ENCODE assay signal across 16 mouse cellular contexts in the genomic region with DNA sequence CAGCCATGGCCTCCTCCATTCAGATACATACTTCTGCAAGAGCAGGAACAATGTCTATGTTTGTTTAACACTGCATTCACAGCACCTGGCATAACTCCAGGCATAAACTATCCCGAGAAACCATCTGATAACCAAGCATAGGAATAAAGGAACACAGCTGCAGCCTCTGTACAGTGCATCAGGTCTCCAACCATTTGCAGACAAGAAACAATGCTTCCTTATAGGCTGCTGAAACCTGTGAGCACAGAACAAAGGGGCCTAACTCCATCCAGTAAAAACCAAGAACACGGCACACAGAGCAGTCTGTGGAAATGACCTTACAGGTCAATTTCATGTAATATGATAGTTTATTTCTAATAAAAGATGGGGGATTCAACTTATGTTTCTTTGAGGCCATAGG. TPM values are rescaled to one million over a fixed set of nuclear protein-coding genes. Genes with fewer than 3 reads are reported as not detected.
DNase-seq lines count a peak whose midpoint lies in the region.
"Had no signal": no experiment of that assay in that cellular context is flagged by ENCODE, and none has a peak within 500 bp of the region (broad histone marks: within the 10 kb centered on the region; RNA-seq: fewer than 3 reads in every experiment).

No protein-coding gene starts in this region.

- 59% methylated on average over 2 of the region's 2 CpGs for WGBS in heart, embryonic 10.5 days

- no peaks in the 10 kb centered on the region for H3K9me3 ChIP-seq in heart, embryonic 10.5 days
- H3K9me3 ChIP-seq: forebrain, embryonic 12.5 days; liver, embryonic 12.5 days had no signal

- DNase-seq in heart, embryonic 10.5 days (ENCODE audit: low spot score) = no peak
- DNase-seq in heart, adult 9 months (ENCODE audit: low spot score in 2 of 2) = no peak
- peak; percentile 37 for DNase-seq in NIH3T3 (ENCODE audit: low read depth)
- DNase-seq in forelimb bud, embryonic 11.5 days (ENCODE audit: low read depth, low spot score) = peak; percentile 30
- DNase-seq in lung, postnatal 10 days = peak; percentile 27
- no peak for DNase-seq in spleen, adult 12 weeks (ENCODE audit: low spot score)
- DNase-seq in right cerebral cortex, postnatal 4 days = no peak
- DNase-seq in right cerebral cortex, postnatal 25 days = no peak
- DNase-seq: cerebellum, postnatal 25 days; heart, adult 2 months; heart, postnatal 36 days; kidney, postnatal 14 days; right cerebral cortex, postnatal 14 days; thymus, postnatal 36 days had no signal

- H3K4me3 ChIP-seq in heart, embryonic 10.5 days = no peak overlapping the region
- H3K4me3 ChIP-seq: forebrain, embryonic 12.5 days; heart, adult 2 months; liver, embryonic 12.5 days had no signal

- 0 out of 2 replicates have a peak overlapping the region, but pooled peaks have one; percentile 1 for H3K27ac ChIP-seq in heart, embryonic 10.5 days
- H3K27ac ChIP-seq: forebrain, embryonic 12.5 days; heart, adult 2 months; liver, embryonic 12.5 days had no signal

- peaks cover 4% of the 10 kb centered on the region; the same call in 1 of the 2 replicates for H3K4me1 ChIP-seq in heart, embryonic 10.5 days
- H3K4me1 ChIP-seq: forebrain, embryonic 12.5 days had no signal

- peaks cover 8% of the 10 kb centered on the region for H3K36me3 ChIP-seq in heart, embryonic 10.5 days
- H3K36me3 ChIP-seq: forebrain, embryonic 12.5 days had no signal

- no peaks in the 10 kb centered on the region for H3K27me3 ChIP-seq in heart, embryonic 10.5 days (ENCODE audit: insufficient read depth, poor library complexity, severe bottlenecking)
- H3K27me3 ChIP-seq: forebrain, embryonic 12.5 days; liver, embryonic 12.5 days had no signal

RNA-seq across cellular contexts. Expression of a gene that starts 39.0 kb away (rescaled TPM):
- polyA plus RNA-seq in heart, embryonic 10.5 days (2016; fragmentation: Nextera tagmentation; extraction: Ambion mirVana) = 31.0 and 32.4 TPM in 2 replicates

Comparison
In these comparisons a context has a peak if more than half of its experiments do, and no peak if none do; other contexts are left out.
1. DNase-seq: peak in NIH3T3 (single experiment), forelimb bud, embryonic 11.5 days (single experiment) and lung, postnatal 10 days (single experiment); none in heart, embryonic 10.5 days (single experiment), heart, adult 9 months (0 of 2), spleen, adult 12 weeks (single experiment), right cerebral cortex, postnatal 4 days (single experiment) and right cerebral cortex, postnatal 25 days (single experiment).